Comparison of ENCODE assay signal across 7 mouse cellular contexts in the genomic region with DNA sequence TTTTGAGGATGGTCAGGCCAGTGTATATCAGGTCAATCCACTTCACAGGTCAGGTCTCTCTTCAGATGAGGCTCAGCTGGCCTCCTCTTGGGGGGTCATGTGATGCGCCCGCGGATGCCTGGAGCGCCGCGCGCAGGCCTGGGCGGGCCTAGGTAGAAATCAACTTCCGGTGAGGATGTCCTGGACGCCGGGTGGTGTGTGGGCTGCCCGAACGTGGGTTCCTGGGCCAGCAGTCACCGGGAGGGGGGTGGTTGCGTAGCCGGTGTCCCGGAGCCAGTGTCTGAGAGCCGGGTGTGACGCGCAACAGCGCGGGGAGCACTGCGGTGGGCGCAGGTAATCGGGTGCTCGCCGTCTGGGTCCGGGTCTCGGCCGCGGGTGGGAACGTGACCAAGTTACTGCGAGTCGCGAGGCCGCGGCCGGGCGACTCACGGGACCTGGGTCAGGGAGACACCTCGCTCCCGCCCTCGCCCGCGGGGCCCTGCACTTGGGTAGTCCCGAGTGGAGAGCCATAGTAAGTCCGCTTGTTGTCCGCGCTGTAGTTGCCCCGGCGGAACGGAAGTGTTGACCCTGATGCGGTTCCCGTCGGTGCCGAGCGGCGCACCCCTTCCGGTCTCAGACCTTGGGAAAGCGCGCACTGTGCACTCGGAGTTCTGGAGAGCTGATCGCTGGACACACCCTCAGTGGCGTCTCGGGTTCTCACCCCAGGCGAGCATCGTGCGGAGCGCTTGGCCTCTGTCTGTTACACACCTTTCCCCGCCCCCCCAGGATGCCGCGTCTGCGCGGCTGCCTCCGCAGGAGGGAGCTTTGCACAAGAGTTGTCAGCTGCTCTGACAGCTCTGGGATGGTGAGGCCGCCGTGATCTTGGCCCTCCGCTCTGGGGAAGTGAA. TPM values are rescaled to one million over a fixed set of nuclear protein-coding genes. Genes with fewer than 3 reads are reported as not detected.
DNase-seq lines count a peak whose midpoint lies in the region; ATAC-seq and TF ChIP-seq lines count a peak whose summit lies in the region.

Ccdc91 (plus strand) TSS at position 102 of the 887 bp plus-strand sequence.

- TF ChIP-seq POLR2A in heart, adult 2 months (IDR thresholded peaks at IDR 0.05; ENCODE audit: insufficient read depth, low read depth, low read length): peak; percentile 89

- peak; percentile 86 to 90 for DNase-seq in adrenal gland, postnatal 4 days (ENCODE audit: low spot score in 2 of 2)
- peak; percentile 95 for DNase-seq in embryonic facial prominence, embryonic 14.5 days (ENCODE audit: low spot score)
- peak; percentile 92 to 94 for DNase-seq in heart, adult 2 months
- peak; percentile 89 to 92 for DNase-seq in kidney, adult 8-10 months
- DNase-seq in spleen, postnatal 10 days (ENCODE audit: low spot score in 2 of 2): peak; percentile 70 to 85

- intact Hi-C loops in heart, adult 2 months (cut with DNase I): loop anchor here (2.0 kb wide), 1 partner anchor 29 kb away; no protein-coding TSS in a partner anchor

- WGBS in embryonic facial prominence, embryonic 14.5 days: under 1% methylated on average over 68 of the region's 78 CpGs
- WGBS in heart, adult 2 months: under 1% methylated on average over 78 of the region's 78 CpGs
- under 1% methylated on average over 78 of the region's 78 CpGs for WGBS in limb, embryonic 13.5 days
- under 1% methylated on average over 77 of the region's 78 CpGs for WGBS in midbrain, embryonic 16.5 days

- peak; percentile 98 for ATAC-seq in embryonic facial prominence, embryonic 14.5 days (ENCODE audit: low read depth)
- peak; percentile 95 for ATAC-seq in limb, embryonic 13.5 days (ENCODE audit: low FRiP score, low read depth)
- peak; percentile 98 for ATAC-seq in midbrain, embryonic 16.5 days

- peaks cover 6% of the 10 kb centered on the region; the same call in 1 of the 2 replicates for H3K4me1 ChIP-seq in embryonic facial prominence, embryonic 14.5 days (ENCODE audit: control insufficient read depth, insufficient read depth, low read length)
- H3K4me1 ChIP-seq in heart, adult 2 months (ENCODE audit: control insufficient read depth, insufficient read depth, low read length): peaks cover 2% of the 10 kb centered on the region; the same call in 1 of the 2 replicates
- H3K4me1 ChIP-seq in limb, embryonic 13.5 days: peaks cover 4% of the 10 kb centered on the region; the same call in 1 of the 2 replicates
- H3K4me1 ChIP-seq in midbrain, embryonic 16.5 days (ENCODE audit: control insufficient read depth, insufficient read depth, low read length): peaks cover 12% of the 10 kb centered on the region

- H3K9ac ChIP-seq in embryonic facial prominence, embryonic 14.5 days (ENCODE audit: low read depth, low read length): peak within 1 kb of the TSS; percentile 87
- peak within 1 kb of the TSS; percentile 86 for H3K9ac ChIP-seq in heart, adult 2 months (ENCODE audit: low read depth, low read length)
- H3K9ac ChIP-seq in limb, embryonic 13.5 days: peak within 1 kb of the TSS; percentile 83
- H3K9ac ChIP-seq in midbrain, embryonic 16.5 days (ENCODE audit: low read depth, low read length): peak within 1 kb of the TSS; percentile 85

- peak; percentile 35 for TF ChIP-seq CTCF in heart, adult 2 months (IDR thresholded peaks at IDR 0.05)

- no peaks in the 10 kb centered on the region for H3K27me3 ChIP-seq in embryonic facial prominence, embryonic 14.5 days (replicated peaks; ENCODE audit: control insufficient read depth, insufficient read depth, low read length)
- H3K27me3 ChIP-seq in heart, adult 2 months (ENCODE audit: control insufficient read depth, insufficient read depth, low read length): no peaks in the 10 kb centered on the region
- no peaks in the 10 kb centered on the region for H3K27me3 ChIP-seq in limb, embryonic 13.5 days
- H3K27me3 ChIP-seq in midbrain, embryonic 16.5 days (ENCODE audit: control insufficient read depth, insufficient read depth, low read depth, low read length): no peaks in the 10 kb centered on the region

- peak within 1 kb of the TSS; percentile 88 for H3K27ac ChIP-seq in embryonic facial prominence, embryonic 14.5 days (replicated peaks; ENCODE audit: low read depth, low read length)
- peak within 1 kb of the TSS; percentile 96 for H3K27ac ChIP-seq in heart, adult 2 months
- peak within 1 kb of the TSS; percentile 82 for H3K27ac ChIP-seq in limb, embryonic 13.5 days
- peak within 1 kb of the TSS; percentile 85 for H3K27ac ChIP-seq in midbrain, embryonic 16.5 days (ENCODE audit: low read length)

- H3K36me3 ChIP-seq in embryonic facial prominence, embryonic 14.5 days (ENCODE audit: control insufficient read depth, insufficient read depth, low read length): no peaks in the 10 kb centered on the region
- H3K36me3 ChIP-seq in heart, adult 2 months (ENCODE audit: control insufficient read depth, insufficient read depth, low read length): no peaks in the 10 kb centered on the region
- H3K36me3 ChIP-seq in limb, embryonic 13.5 days: no peaks in the 10 kb centered on the region
- H3K36me3 ChIP-seq in midbrain, embryonic 16.5 days (ENCODE audit: control insufficient read depth, insufficient read depth, low read length): no peaks in the 10 kb centered on the region

- TF ChIP-seq EP300 in heart, adult 2 months (IDR thresholded peaks at IDR 0.05; ENCODE audit: insufficient read depth, low read depth, low read length): 0 out of 2 replicates have a peak, but pooled peaks have one; percentile 61

- H3K79me2 ChIP-seq in heart, adult 2 months (replicated peaks; ENCODE audit: control insufficient read depth, insufficient read depth, low read length): no peaks in the 10 kb centered on the region

- H3K9me3 ChIP-seq in embryonic facial prominence, embryonic 14.5 days (ENCODE audit: control insufficient read depth, low read length): no peaks in the 10 kb centered on the region
- no peaks in the 10 kb centered on the region; the same call in 1 of the 2 replicates for H3K9me3 ChIP-seq in limb, embryonic 13.5 days
- no peaks in the 10 kb centered on the region for H3K9me3 ChIP-seq in midbrain, embryonic 16.5 days (replicated peaks; ENCODE audit: control insufficient read depth, low read length, poor library complexity, severe bottlenecking)

- peak within 1 kb of the TSS; percentile 71 for H3K4me3 ChIP-seq in embryonic facial prominence, embryonic 14.5 days (ENCODE audit: low read depth, low read length)
- peak within 1 kb of the TSS; percentile 94 for H3K4me3 ChIP-seq in heart, adult 2 months
- peak within 1 kb of the TSS; percentile 69 for H3K4me3 ChIP-seq in limb, embryonic 13.5 days
- H3K4me3 ChIP-seq in midbrain, embryonic 16.5 days (ENCODE audit: low read depth, low read length): peak within 1 kb of the TSS; percentile 76

- H3K4me2 ChIP-seq in embryonic facial prominence, embryonic 14.5 days (ENCODE audit: low read depth, low read length): peak within 1 kb of the TSS; percentile 87
- peak within 1 kb of the TSS; percentile 82 for H3K4me2 ChIP-seq in limb, embryonic 13.5 days (replicated peaks)
- peak within 1 kb of the TSS; percentile 90 for H3K4me2 ChIP-seq in midbrain, embryonic 16.5 days (ENCODE audit: low read length)

RNA-seq across cellular contexts. Expression of gene Ccdc91, which starts in this region (rescaled TPM):
- total RNA-seq in adrenal gland, postnatal 4 days (2021): 10 to 100 TPM; 29.9 to 34.1 TPM
- polyA plus RNA-seq in embryonic facial prominence, embryonic 14.5 days (2014; fragmentation: Nextera tagmentation; extraction: Ambion mirVana): 24.9 and 28.7 TPM in 2 replicates
- 10 to 100 TPM; 27.2 to 27.7 TPM for total RNA-seq in heart, adult 2 months (2021)
- 16.2 and 22.0 TPM in 2 replicates for polyA plus RNA-seq in heart, adult 2 months (2012; rRNA removed)
- polyA plus RNA-seq in limb, embryonic 13.5 days (2015; fragmentation: Nextera tagmentation; extraction: Ambion mirVana): 27.8 and 30.1 TPM in 2 replicates
- polyA plus RNA-seq in midbrain, embryonic 16.5 days (2015; fragmentation: Nextera tagmentation; extraction: Ambion mirVana): 48.7 and 51.3 TPM in 2 replicates

Comparison
In these comparisons a context has a peak if more than half of its experiments do, and no peak if none do; other contexts are left out.
1. Peak in every context shown above with its lines: DNase-seq, ATAC-seq, H3K4me3 ChIP-seq and H3K27ac ChIP-seq.